Mouse (Mus musculus) heart, embryonic 11.5 days (tissue): ENCODE results near the gene 1300017J02Rik. TPM values are rescaled to one million over a fixed set of nuclear protein-coding genes. Genes with fewer than 3 reads are reported as not detected.

ENCODE experiments used
- ATAC-seq: fragments of 200-750 bp; cut with Nextera tagmentation; replicated peaks from 2 replicates; pipeline ENCODE4 v1.8.0; 2017; ENCODE audit warnings: moderate library complexity; ENCODE audit not compliant: insufficient number of reproducible peaks, low FRiP score, low TSS enrichment
- H3K27ac ChIP-seq: fragments of 300-500 bp; sonication (generic); 2 replicates; pipeline ENCODE4 v1.5.1; 2014; ENCODE audit warnings: mild to moderate bottlenecking, low read depth, low read length
- H3K27me3 ChIP-seq: fragments of 300-500 bp; sonication (generic); 2 replicates; pipeline ENCODE4 v1.6.1; 2014; ENCODE audit warnings: mild to moderate bottlenecking, low read length, mixed read lengths; ENCODE audit not compliant: control insufficient read depth, insufficient read depth
- H3K36me3 ChIP-seq: fragments of 300-500 bp; sonication (generic); 2 replicates; pipeline ENCODE4 v1.6.1; 2014; ENCODE audit warnings: mild to moderate bottlenecking, low read length, moderate library complexity, mixed read lengths; ENCODE audit not compliant: control insufficient read depth, insufficient read depth
- H3K4me1 ChIP-seq: fragments of 300-500 bp; sonication (generic); 2 replicates; pipeline ENCODE4 v1.6.1; 2014; ENCODE audit warnings: low read length; ENCODE audit not compliant: control insufficient read depth, insufficient read depth
- H3K4me2 ChIP-seq: fragments of 300-500 bp; sonication (generic); 2 replicates; pipeline ENCODE4 v1.6.1; 2014; ENCODE audit warnings: mild to moderate bottlenecking, moderate library complexity
- H3K4me3 ChIP-seq: fragments of 300-500 bp; sonication (generic); 2 replicates; pipeline ENCODE4 v1.5.1; 2014; ENCODE audit warnings: low read depth, low read length
- H3K9ac ChIP-seq: fragments of 300-500 bp; sonication (generic); 2 replicates; pipeline ENCODE4 v1.6.1; 2014; ENCODE audit warnings: mild to moderate bottlenecking, low read depth, low read length, moderate library complexity
- H3K9me3 ChIP-seq: fragments of 300-500 bp; sonication (generic); replicated peaks from 2 replicates; pipeline ENCODE4 v1.6.1; 2016; ENCODE audit warnings: low read length; ENCODE audit not compliant: control insufficient read depth
- WGBS: fragments of 180-500 bp; shearing (Covaris S2); extraction: QIAGEN DNeasy Blood & Tissue Kit; methylation state at CpG from one replicate; pipeline ENCODE4 v1.1.7; 2014; ENCODE audit not compliant: insufficient replicate concordance; 5-methylcytosine and 5-hydroxymethylcytosine counted together
- polyA plus RNA-seq: library from polyadenylated mRNA; unstranded; fragments of >200 nt; fragmentation: Nextera tagmentation; extraction: Ambion mirVana; gene quantifications from 2 replicates; pipeline ENCODE4 v1.2.1, GENCODE M21; 2014

The 1300017J02Rik gene
- polyA plus RNA-seq, 1 experiment from 2014 or later = 7.9 TPM

- no peaks in the 10 kb centered on the region for H3K4me1 ChIP-seq
- no peak overlapping the region for H3K4me3 ChIP-seq
- H3K27ac ChIP-seq = no peak overlapping the region
- no peaks in the 10 kb centered on the region for H3K27me3 ChIP-seq
- 86% methylated on average over 7 of the region's 7 CpGs for WGBS
- H3K9me3 ChIP-seq = no peaks in the 10 kb centered on the region
- no peak for ATAC-seq
- H3K4me2 ChIP-seq = no peak overlapping the region
- H3K9ac ChIP-seq = no peak overlapping the region
- no peaks in the 10 kb centered on the region for H3K36me3 ChIP-seq
These were observed 80.2 kb downstream of the 1300017J02Rik start for GRCm38 (mm10) chr9:103224721-103225120.

DNA sequence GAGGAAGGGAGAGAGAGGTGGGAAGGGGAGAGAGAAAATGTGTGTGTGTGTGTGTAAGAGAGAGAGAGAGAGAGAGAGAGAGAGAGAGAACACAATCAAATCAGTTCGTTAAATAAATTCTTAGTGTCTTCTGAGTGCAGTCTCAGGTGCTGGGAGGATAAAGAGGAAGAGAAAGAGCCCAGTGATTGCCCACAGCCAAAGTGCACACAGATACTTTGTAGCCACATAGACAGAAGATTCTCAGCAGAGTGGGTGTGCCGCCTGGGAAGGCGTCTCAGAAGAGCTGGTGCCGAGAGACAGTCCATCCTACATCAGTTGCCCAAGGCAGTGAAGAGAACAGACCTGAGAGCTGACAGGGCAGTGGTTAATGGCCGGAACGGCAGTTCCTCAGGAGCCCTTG is 90.6 kb downstream of the 1300017J02Rik start:
- Histone ChIP-seq H3K4me2 (no peak overlapping the region), H3K36me3 (no peaks in the 10 kb centered on the region), H3K4me3 (no peak overlapping the region), H3K27ac (no peak overlapping the region), H3K9me3 (no peaks in the 10 kb centered on the region), H3K4me1 (no peaks in the 10 kb centered on the region), H3K27me3 (no peaks in the 10 kb centered on the region), H3K9ac (no peak overlapping the region)
- no peak for ATAC-seq
- 77% methylated on average over 6 of the region's 6 CpGs for WGBS

GRCm38 (mm10) chr9:103213631-103214030 is 91.3 kb downstream of the 1300017J02Rik start:
- no peak overlapping the region for H3K4me3 ChIP-seq
- H3K9me3 ChIP-seq = no peaks in the 10 kb centered on the region
- no peak overlapping the region for H3K9ac ChIP-seq
- H3K4me2 ChIP-seq = no peak overlapping the region
- no peaks in the 10 kb centered on the region for H3K36me3 ChIP-seq
- H3K27me3 ChIP-seq = no peaks in the 10 kb centered on the region
- no peak overlapping the region for H3K27ac ChIP-seq
- ATAC-seq = no peak
- no peaks in the 10 kb centered on the region for H3K4me1 ChIP-seq
- 56% methylated on average over 2 of the region's 2 CpGs for WGBS

DNA sequence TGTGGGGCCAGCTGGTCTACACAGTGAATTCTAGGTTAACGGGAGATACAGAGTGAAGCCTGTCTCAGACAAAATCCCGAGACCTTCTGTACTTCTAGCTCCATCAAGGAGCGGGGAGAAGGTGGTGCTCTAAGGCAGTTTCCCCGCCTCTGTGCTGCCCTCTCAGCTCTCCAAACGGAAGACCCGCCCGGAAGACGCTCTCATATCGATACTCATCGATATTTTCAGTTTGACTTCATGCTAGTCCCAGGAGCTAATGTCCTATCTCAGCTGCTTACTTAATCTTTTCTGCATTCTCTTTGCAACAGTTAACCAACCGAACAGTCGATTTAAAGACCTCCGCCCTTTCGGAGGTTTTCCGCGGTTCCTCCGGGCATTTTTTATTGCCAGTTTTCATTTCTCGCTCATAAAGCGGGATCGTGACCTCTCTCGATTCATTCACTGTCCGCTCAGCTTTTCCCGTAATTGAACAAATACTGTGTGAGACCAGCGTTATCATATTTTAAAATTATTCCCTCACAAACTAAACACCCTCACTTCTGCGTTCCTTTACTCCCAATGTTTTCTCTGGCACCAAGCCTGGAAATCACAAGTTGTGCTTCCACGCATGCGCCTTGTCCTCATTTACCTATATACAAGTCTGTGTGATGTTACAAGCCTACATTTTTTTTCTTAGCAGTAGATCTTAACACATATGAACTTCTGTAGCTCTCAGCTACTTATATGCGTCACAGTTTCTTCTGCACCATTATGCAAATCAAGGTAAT is 92.0 kb downstream of the 1300017J02Rik start:
- H3K36me3 ChIP-seq = no peaks in the 10 kb centered on the region
- H3K4me2 ChIP-seq = peak overlapping the region; percentile 1; the same call in 1 of the 2 replicates
- 64% methylated on average over 28 of the region's 28 CpGs for WGBS
- no peak; the same call in 1 of the 2 replicates for ATAC-seq
- H3K27me3 ChIP-seq = no peaks in the 10 kb centered on the region
- no peak overlapping the region for H3K4me3 ChIP-seq
- no peak overlapping the region for H3K9ac ChIP-seq
- H3K27ac ChIP-seq = no peak overlapping the region
- H3K9me3 ChIP-seq = no peaks in the 10 kb centered on the region
- H3K4me1 ChIP-seq = no peaks in the 10 kb centered on the region

DNA sequence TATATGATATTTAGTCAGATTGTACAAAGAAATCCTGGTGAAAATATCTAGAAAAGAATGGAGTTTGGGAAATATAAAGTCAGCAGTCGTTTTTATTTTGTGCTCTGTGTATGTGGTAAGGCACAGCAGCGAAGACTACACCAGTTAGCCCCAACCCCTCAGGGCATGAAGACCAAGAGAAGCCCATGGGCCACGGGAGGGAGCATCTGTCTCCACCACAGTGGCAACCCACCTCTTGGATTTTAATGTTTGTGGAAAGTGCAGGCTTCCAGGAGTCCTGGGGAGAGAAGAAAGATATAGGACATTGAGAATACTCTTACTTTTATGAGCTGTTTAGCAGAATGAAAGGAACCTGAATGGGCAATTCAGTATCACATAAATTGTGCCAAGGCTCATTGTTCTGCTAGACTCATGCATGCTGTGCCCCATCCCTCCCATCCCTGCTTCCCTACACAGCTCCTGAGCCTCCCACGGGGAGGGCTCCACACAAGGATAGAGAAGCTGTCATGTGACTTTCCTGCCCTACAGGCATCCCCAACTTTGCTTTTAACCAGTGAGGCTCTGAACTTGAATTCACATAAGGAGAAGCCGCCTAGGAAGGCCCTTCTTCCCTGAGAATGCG is 96.0 kb downstream of the 1300017J02Rik start:
- Histone ChIP-seq H3K4me3 (no peak overlapping the region), H3K9me3 (no peaks in the 10 kb centered on the region), H3K4me2 (no peak overlapping the region), H3K4me1 (no peaks in the 10 kb centered on the region), H3K36me3 (no peaks in the 10 kb centered on the region), H3K27me3 (no peaks in the 10 kb centered on the region), H3K9ac (no peak overlapping the region), H3K27ac (no peak overlapping the region)
- ATAC-seq = no peak
- WGBS = 51% methylated on average over 6 of the region's 6 CpGs

GRCm38 (mm10) chr9:103207846-103208245 is 97.0 kb downstream of the 1300017J02Rik start:
- no peaks in the 10 kb centered on the region for H3K27me3 ChIP-seq
- H3K9ac ChIP-seq = no peak overlapping the region
- H3K4me1 ChIP-seq = no peaks in the 10 kb centered on the region
- no peaks in the 10 kb centered on the region for H3K36me3 ChIP-seq
- peak overlapping the region; percentile 58 for H3K4me2 ChIP-seq
- H3K27ac ChIP-seq = no peak overlapping the region
- no peak overlapping the region for H3K4me3 ChIP-seq
- no peaks in the 10 kb centered on the region for H3K9me3 ChIP-seq
- 10% methylated on average over 16 of the region's 16 CpGs for WGBS
- peak; percentile 71; the same call in 1 of the 2 replicates for ATAC-seq

DNA sequence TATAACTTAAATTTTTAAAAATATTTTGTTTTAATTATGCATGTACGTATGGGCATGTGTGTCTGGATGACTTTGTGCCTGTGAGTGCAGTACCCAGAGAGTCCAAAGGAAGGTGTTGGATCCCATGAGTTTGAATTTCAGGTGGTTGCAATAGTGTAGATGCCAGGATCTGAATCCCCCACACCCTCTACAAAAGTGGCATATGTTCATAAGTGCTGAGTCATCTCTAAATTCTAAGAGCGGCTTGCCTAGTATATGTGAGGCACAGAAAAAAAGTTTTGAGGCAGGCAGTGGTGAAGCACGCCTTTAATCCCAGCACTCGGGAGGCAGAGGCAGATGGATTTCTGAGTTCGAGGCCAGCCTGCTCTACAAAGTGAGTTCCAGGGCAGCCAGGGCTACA is 99.1 kb downstream of the 1300017J02Rik start:
- Histone ChIP-seq H3K27ac (no peak overlapping the region), H3K27me3 (no peaks in the 10 kb centered on the region), H3K9ac (no peak overlapping the region), H3K4me1 (peaks cover 3% of the 10 kb centered on the region; the same call in 1 of the 2 replicates), H3K4me2 (no peak overlapping the region), H3K36me3 (no peaks in the 10 kb centered on the region), H3K9me3 (no peaks in the 10 kb centered on the region), H3K4me3 (no peak overlapping the region)
- no peak for ATAC-seq
- 81% methylated on average over 5 of the region's 5 CpGs for WGBS

- H3K9ac ChIP-seq = peak within 1 kb of the TSS; percentile 85
- under 1% methylated on average over 45 of the region's 45 CpGs for WGBS
These were observed 103.2 kb downstream of the 1300017J02Rik start, which contains the start of gene Srprb for GRCm38 (mm10) chr9:103201561-103202260. Gene Srprb (minus strand): TSS chr9:103202137.

More at GRCm38 (mm10) chr9:103201561-103202260, 103.2 kb downstream of the 1300017J02Rik start, which contains the start of gene Srprb:
- Histone ChIP-seq H3K27ac (peak within 1 kb of the TSS; percentile 89), H3K4me2 (peak within 1 kb of the TSS; percentile 77), H3K4me3 (peak within 1 kb of the TSS; percentile 93), H3K9me3 (no peaks in the 10 kb centered on the region), H3K36me3 (peaks cover 13% of the 10 kb centered on the region), H3K4me1 (peaks cover 3% of the 10 kb centered on the region; the same call in 1 of the 2 replicates), H3K27me3 (no peaks in the 10 kb centered on the region)
- ATAC-seq = peak; percentile 98
